Mouse (Mus musculus) natural killer cell, adult 2 months (primary cell): ENCODE data around the gene Gm20388.

Source experiments
- DNase-seq, 2 experiments: peaks; one replicate each; pipeline ENCODE4 v3.0.0; 2022; ENCODE audit warnings: low spot score in 2 of 2

The Gm20388 gene

DNA sequence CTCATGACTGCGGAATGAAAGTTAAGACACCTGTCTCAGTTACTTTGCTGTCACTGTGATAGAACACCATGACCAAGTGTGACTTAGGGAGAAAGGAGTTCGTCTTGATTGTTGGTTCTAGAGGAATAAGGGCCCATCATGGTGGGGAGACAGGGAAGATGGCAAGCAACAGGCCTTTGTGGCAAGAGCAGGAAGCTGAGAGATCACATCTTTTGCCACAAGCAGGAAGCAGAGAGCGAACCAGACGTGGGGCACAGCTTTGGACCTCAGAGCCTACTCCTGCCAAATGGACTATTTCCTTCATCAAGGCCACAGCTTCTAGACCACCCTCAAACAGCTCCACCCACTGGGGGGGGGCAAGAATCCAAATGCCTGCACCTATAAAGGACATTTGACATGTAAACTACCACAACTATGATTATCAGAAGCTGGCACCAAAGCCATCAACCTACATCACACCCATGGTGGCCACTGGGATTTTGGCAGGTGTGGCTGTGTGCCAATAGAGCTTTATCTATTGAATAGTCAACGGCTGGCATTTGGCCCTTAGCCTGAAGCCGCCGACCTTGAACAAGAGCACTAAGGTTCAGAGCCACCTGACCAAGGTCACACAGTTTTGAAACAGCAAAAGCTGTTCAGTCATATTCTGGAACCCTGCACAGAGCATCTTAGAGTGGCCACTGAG is 2854.3 kb downstream of the Gm20388 start:
- DNase-seq = no peak

DNA sequence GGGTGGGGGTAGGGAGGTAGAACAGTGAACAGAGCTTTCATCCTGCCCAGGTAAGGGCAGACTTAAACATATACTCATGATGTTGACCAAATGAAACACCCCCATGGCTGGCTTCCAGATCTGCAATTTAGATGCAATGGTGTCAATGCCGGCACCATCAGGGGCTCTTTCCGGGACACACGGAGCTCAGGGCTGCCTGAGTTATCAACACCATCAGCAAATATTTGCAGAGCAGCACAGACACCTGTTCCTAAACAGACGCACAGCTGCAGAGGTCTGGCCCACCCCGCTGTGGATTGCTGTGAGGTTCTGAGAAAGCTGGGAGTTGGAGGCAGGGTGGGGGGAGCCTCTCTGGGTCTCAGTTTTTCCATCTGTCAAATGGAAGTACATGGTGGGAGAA is 2855.5 kb downstream of the Gm20388 start:
- no peak for DNase-seq

DNA sequence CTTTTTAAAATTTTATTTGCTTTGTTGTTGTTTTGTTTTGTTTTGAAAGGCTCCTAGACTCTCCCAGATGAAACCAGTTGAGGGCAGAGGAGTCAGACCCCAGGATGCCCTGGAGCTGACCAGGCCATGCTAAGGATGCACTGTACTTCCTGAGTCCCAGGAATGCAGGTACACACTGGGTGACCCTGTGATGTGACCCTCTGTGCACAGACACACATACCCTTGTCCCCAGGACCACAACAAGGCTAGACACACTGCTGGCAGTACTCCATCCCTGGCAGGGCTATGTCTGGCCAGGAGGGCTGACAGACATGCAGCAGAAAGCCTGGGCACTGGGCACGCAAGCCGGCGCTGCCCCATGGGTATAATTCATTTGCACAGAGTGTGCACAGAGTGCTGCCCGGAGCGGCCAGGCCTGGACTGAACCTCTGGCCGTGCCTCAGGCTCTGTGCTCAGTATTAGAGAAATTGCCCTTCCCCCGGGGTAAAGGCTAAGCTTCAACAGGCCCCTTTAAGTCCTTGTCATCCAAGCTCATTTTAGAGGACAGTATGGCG is 2856.1 kb downstream of the Gm20388 start:
- DNase-seq = no peak

DNA sequence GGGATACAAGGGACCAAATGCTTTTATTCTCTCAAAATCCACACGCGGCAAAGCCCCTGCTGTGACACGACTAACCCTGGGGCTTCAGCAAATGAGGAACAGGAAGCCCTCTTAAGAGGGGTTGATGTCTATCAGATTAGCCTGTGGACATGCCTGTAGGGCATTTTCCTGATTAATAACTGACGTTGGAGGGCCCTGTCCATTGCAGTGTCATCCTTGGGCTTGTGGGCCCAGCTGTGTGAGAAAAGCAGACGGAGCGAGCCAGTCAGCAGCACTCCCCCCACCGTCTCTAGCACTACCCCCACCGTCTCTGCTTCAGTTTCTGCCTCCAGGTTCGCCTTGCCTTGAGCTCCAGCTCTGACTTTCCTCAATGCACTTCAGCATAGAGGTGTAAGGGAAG is 2856.6 kb downstream of the Gm20388 start:
- no peak for DNase-seq

DNA sequence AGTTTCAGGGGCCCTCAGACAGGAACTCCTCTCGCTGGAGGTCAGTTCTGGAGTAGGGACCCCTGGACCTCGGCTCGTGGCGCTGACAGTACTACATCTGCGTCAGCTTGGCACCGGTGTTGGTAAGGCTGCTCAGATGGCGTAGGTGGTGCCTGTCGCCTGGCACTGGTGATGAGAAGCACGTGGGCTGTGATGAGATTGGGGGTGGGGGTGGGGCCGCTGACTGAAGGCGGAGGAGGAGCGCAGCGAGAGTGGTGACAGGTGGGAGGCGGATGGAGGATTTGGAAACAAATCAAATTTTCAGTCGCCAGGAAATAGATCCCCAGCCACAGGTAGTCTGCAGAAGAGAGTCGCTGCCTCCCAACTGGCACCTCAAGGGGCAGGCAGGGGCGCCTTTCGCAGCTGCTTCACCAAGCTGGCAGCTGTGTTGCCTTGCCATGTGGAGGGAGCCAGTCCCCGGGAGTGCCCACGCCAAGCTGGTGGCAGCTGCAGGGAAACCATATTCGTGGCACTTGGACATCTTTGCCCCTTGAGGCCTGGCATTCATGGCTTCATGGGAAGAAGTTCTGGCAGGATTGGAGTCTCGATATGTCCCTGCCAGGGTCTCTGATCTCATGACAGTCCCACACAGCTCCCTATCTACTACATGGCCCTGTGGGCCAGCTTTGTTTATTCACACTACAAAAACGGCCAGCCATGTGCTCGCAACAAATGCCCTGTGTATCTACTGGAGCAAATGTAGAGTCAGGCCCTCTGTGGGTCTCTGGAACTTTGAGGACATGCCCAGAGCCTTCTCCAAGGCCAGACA is 2858.8 kb downstream of the Gm20388 start:
- DNase-seq = no peak

DNA sequence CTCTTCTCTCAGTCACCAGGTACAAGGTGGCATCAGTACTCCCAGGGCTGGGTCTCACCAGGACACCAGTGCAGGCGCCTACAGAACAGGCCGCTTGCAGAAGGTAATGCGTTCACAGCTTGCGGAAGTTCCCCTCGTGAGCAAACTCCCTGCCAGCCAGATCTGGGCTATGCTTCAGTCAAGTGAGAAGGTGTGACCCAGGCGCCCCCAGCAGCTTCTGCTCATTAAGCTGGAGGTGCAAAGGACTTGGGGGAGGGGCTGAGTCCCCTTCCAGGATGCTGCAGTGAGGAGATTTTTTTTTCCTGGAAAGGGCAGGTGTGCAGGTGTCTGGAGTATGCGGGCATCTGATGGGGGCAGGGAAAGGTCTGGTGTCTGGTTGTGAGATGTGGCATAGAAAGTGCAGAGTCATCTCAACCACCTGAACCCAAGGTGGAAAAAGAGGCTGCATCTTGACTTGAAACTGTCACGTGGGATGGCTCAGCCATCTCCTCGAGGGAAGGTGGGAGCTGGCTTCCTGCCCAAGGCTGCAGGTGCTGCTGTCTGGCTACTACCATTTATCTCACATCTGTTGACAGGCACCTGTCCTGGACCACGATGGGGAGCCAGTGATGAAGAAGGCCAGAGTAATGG is 2861.9 kb downstream of the Gm20388 start:
- DNase-seq = no peak

DNA sequence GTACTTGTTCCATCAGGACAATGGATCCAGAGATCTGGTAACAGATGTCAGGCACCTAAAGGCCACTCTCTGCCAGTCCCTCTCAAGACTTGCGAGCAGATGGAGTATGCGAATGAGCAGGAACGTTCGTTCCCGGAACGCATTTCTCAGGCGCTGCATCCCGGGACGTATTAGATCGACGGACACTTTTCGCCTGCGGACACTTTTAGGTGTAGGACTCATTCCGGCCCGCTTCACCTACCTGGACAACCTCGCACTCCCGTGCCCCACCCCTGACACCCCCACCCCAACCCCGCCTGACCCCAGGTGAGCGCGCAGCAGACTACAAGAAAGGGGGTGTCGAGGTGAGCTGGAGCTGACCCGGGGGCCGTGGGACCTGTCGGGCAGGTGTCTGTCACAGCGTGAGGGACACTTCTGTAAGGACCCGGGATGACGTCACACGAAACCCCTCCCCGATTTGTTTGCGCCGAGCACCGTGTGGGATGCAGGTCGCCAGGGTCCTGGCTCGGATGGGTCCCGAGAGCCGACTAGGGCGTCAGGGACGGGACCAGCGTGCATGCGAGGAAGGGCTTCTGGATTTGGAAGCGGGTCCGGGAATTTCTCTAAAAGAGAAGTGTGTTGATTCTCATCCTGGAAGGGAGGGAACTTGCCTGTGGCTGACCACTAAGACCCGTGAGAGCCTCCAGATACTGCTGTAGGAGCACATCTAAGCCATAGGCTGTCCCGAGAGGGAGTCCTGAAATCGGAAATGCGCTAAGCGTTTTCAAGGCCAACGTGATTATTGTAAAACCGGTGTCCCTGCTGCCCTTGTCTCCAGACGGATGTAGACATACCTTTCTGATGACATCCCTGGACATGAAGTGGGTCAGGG is 2864.9 kb downstream of the Gm20388 start, which contains the start of gene Acsf3:
TSS of gene Acsf3 (plus strand) at position 202 of the 871 bp plus-strand sequence.
- peak; percentile 64 to 69 for DNase-seq

DNA sequence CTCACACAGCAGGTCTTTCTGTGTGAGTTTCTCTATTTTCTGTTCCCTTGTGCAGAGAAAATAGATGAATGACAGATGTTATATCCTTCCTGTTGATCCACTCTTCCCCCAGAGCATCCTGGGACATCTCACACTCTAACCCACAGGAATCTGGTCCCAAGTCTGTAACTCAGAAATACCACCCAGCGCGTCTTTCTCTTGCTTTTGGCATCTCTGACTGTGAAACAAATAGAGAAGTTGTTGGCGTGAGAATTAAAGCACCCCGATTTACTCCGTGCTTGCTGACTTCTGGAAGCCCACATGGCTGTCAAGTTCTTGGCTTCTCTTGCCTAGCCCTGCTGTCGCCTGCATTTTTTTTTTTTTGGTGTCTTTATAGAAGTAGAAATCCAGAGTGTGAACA is 2867.1 kb downstream of the Gm20388 start:
- DNase-seq = no peak

DNA sequence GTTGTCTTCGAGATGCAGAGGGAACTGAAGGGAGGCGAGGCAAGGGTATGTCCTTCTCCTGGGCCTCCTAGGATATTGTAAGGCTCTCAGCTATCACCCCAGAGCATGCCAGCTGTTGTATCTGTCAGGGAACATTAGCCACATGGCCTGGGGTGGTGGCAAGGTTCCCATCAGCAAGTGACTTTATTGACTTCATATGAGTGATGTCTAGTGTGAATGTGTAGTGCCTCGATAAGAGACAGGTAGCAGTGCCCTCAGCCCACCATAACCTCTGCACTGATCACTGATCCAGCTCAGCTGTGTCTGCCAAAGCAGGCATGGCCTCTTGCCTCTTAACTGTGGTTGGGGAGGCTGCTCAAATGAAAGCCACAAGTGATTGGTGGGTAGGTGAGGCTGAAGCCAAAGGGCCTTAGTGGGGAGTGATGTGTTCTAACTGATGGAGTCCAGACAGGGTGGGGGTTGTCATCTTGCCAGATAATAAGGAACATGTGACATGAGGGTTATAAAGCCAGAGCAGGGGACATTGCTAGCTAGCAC is 2868.1 kb downstream of the Gm20388 start:
- no peak for DNase-seq

DNA sequence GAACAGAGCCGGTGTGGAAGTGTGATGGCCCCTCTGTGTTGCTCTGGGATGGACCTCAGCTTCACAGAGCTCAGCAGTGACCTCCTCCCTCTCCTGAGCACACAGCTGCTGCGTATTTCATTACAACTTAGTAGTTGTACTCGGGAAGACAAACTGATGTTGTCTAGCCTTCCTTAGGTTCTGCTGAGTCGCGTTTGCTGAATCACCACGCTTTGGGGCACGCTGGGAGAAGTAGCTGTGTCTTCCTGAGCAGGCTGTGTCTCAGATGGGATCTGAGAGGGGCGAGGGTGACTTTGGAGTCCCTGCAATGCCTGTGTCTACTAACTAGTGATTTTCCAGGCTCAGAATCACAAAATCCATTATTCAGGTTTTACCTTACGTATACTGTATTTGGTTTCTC is 2868.6 kb downstream of the Gm20388 start:
- DNase-seq = no peak

DNA sequence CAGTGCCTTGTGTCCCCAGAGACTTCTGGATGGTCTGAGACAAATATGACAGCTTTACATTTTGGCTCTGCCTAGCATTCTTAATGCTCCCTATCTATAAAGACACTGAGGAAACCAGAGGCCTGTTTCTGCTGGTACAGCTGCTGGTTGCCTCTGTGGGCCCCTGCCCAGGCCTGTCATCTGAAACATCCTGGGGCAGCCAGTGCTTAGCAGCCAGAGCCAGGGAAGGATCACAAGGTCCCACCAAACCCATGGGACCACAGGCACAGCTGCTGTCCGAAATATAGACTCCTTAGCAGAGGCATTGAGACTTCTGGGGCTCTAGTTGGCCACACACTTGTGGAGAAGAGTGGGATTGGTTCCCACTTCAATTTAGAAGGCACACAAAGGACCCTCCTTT is 2874.1 kb downstream of the Gm20388 start:
- DNase-seq = no peak

DNA sequence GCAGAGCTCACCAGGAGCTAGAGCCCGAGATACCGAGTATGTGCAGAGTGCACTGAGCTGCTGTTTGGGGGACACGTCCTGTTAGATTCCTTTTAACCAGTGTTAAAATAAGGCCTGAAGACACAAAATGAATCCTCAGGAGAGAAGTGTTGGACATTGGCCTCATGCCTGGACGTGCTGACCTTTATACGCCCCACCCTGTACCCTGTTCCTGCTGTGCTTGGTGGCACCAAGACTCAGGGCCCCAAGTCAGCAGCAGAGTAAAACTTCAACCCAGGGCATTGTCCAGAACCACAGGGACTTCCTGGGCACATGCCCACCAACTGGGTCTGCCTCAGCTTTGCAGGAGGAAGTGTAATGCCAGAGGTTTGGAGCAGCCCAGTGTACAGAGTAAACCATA is 2879.2 kb downstream of the Gm20388 start:
- DNase-seq = no peak

DNA sequence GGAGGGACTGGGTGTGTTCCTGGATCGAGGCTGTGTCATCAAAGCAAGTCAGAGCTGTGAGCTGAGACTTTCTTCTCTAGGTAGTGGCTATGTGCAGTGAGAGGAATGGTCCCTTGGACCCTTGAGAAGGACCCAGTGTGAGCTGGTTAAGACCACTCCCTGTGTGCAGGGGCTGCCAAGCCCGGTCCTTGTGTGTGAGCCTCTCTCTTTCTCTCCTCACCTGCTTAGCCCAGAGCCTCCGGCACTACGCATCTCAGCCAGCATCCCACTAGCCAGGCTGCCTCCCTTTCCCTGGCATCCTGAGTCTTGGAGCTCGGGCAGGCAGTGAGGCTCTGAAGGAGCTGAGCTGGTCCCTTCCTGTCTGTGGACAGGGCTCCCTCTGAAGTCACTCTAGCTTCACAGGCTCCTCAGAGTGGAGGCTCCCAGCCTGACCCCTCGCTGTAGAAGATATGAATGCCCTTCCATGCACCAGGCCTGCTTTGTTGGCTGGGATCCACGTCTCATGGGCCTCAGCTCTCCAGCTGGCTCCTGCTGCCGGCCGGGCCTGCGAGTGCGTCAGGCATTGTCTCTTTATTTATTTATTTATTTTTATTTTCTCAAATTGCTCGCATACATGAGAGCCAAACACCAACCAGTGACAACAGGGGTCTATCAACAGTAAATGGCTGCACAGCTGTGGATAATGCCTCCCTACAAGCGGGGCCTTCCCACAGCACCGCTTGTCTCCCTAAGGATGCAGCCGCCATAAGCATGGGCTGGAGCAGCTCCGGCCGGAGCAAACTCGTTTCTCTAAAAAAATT is 2882.9 kb downstream of the Gm20388 start:
- no peak for DNase-seq

DNA sequence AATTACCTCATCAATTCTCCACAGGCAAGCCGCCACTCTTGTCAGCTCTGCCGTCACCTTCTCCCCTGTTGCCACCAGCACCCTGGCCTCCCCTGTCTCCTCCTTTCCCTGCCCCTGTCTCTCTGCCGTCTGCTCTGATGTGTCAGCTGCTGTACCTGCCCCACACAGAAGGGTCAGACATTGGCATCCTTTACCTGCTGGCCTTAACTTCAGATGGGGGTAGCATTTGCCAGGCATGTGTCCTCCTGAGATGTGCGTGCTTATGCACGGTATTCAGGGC is 2883.5 kb downstream of the Gm20388 start:
- DNase-seq = no peak

DNA sequence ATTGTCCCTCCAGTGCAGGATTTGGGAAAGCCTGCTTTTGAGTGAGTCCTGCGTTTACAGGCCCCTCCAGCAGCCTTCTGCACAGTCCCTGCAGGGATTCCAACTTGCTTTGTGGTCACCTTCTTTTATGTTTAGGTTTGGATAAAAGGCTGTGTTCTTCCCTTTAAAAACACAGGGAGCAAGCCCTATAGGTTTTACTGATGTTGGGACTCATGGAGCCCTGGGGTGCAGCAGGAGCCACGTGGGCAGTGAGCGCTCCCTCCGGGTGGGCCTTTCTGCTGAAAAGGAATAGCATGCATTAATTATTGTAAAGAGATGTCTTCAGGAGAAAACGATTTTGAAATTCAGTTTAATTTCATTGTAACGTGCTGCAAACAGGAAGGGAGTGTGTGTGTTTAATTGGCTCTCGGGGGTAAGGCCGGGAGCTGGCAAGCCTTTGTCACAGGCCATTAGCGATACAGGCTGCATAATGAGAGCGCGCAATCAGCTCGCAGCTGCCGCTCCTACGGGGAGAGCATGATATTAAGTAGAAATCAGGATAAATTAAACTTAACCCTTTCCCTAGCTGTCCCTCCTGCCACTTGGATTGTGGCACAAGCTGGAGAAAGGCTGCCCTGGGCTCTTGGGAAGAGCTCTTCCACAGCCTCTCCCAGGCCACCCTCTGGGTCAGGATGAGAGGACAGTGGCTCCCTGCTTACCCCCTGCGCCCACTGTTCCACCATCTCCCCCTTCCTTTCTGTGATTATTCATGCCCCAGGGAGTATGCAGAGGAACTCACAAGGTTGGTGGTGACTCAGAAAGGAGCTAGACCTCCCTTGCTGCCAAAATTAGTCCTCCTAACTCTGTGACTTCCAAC is 2893.5 kb downstream of the Gm20388 start:
- DNase-seq = no peak

DNA sequence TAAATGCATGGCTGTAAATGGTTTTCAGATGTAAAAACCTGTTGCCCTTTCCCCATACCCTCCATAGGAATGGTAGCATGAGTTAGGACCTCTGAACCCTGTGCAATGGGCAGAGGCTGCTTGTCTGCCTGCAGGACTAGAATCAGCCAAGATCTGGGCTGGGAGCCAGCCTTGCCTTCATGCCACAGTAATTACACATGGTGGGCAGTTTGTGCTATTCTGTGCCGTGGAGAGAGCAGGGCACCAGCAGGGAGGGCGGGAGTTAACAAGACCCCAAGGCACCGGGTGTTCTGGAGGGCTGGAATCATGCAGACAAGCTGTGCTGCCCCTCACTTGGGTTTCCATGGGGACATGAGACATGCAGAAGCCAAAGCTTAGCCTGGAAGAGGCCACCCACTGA is 2894.7 kb downstream of the Gm20388 start:
- no peak for DNase-seq

DNA sequence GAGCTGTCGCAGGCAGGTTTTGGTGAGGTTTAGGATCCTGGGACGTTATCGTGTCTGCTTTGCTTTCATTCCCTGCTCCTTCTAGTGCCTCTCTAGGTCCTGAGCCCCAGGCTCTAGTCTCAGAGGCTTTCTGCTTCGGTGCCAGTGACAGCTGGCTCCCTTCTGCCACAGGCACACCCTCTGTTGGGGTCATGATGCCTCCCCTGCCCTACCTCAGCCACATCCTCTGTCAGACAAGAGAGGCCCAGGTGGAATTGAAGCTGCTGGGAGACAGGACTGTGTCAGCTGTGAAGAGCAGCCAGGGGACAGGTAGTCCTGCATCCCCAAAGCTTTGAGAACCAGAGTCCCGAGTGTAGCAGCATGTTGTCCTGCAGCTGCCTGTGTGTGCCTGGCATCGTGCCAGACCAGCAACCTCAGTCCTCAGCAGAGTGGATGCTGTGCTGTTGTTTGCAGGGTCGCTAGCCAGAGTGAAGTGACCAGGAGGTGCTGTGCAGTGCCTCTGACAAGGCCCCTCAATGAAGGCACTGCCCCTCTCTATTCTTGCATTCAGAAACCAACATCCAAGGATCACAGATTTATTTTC is 2896.4 kb downstream of the Gm20388 start:
- DNase-seq = no peak

DNA sequence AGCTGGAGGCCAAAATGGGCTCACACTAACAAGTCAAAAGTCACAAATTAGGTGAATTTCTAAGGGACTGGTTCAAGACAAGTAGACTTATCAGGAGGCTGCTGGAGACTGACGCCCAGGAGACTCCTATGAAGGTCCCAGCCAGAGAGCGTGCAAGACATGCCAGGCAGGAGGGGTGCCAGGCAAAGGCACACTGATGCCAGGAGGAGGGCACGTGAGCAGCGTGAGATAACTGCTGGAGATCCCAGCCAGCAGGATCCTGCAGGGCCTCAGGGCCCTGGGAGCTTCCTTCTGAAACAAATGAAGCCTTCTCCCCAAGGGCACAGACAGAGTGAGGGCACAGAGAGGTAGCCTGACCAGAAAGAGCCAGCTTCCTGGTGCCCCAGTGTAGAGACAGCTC is 2897.3 kb downstream of the Gm20388 start:
- no peak for DNase-seq

DNA sequence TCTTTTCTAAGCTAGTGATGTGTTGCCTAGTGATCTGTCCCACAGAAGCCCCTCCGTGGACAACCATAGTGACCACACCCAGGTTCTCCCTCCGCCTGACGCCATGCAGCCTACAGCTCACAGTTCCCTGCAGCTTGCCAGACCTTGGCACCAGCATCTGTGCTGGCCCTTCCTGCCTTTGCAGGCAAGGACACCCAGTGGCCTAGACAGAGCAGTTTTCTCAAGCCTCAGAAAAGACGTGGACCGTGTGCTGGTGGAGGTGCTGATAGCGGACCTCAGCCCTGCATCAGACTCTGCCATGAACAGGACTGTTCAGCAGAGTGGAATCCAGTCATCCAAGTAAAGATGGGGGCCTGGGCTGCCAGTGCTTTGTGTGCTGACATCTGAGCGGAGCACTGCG is 2899.7 kb downstream of the Gm20388 start:
- no peak for DNase-seq
